Mouse (Mus musculus) megakaryocyte, embryonic 14.5 days (primary cell): ENCODE data around the gene Gapdh.

Source experiments
- FLI1 ChIP-seq: IDR thresholded peaks from 2 replicates; pipeline ENCODE4 v1.6.1; 2012; ENCODE audit warnings: low read length, inconsistent platforms, mixed read lengths
- GATA1 ChIP-seq: IDR thresholded peaks from 3 replicates; pipeline ENCODE4 v1.6.1; 2012; ENCODE audit warnings: mixed read lengths, low read length, inconsistent platforms, borderline replicate concordance

GRCm38 (mm10) chr6:125139747-125140146 is 26.5 kb downstream of the Gapdh start:
- TF ChIP-seq GATA1 (no peak), FLI1 (no peak)
